Mouse (Mus musculus): Measurements from ENCODE around the gene Chuk. TPM values are rescaled to one million over a fixed set of nuclear protein-coding genes. Genes with fewer than 3 reads are reported as not detected.

Chuk gene
- 56.0 and 70.0 TPM in 2 replicates for polyA plus RNA-seq (2011; ENCODE audit: insufficient read depth, insufficient read length, low read depth, missing spikeins)

DNA sequence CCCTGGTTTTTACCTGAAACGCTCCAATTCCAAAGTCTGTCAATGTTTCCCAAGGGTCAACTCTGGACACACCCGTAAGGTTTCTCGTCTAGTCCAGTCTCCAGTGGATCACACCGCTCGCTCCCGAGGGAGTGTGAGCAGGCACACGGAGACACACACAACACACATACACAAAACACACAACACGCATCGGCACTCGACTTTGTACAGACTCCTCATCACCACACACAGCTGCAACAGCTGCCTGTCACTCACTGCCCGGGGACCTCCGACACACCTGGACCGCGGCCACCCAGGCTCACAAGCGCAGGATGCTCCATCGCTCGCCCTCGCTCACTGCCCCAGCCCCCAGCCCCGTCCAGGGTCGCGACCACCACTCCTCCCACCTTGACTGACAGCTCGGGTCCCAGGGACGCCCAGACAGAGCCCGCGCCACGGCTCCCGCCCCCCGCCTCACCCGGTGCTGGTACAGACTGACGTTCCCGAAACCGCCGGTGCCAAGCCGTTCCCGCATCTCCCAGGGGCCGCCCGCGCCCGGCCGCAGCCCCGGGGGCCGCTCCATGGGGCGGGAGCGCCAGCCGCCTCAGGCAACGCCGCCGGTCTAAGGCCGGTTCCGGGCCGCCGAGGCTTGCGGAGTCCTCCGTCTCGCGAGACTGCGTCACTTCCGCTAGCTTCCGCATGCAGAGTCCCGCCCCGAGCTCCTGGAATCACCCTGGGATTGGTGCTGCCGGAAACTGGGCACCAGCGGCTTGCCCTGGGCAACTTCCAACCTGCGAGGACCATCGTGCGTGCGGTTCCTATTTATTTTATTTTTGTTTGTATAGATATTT, at the start of gene Chuk:
TSS of gene Chuk (minus strand) at position 650 of the 830 bp plus-strand sequence.
- Histone ChIP-seq H3K9ac (ENCODE audit: low read depth, poor library complexity, severe bottlenecking) (peak within 1 kb of the TSS; percentile 80), H3K4me3 (ENCODE audit: low read depth, low read length) (peak within 1 kb of the TSS; percentile 88), H3K27me3 (ENCODE audit: control insufficient read depth, insufficient read depth, low read length, poor library complexity, severe bottlenecking) (no peaks in the 10 kb centered on the region), H3K4me1 (ENCODE audit: control insufficient read depth, insufficient read depth, low read length) (no peaks in the 10 kb centered on the region), H3K36me3 (ENCODE audit: control insufficient read depth, insufficient read depth, low read length, poor library complexity, severe bottlenecking) (peaks cover 2% of the 10 kb centered on the region), H3K27ac (ENCODE audit: insufficient read depth, low read length) (peak within 1 kb of the TSS; percentile 78), H3K9me3 (replicated peaks; ENCODE audit: control insufficient read depth, insufficient read depth, low read length, poor library complexity, severe bottlenecking) (no peaks in the 10 kb centered on the region)
- TF ChIP-seq EP300 (IDR thresholded peaks at IDR 0.05; ENCODE audit: insufficient read depth, low read depth, low read length) (no peak), POLR2A (IDR thresholded peaks at IDR 0.05; ENCODE audit: insufficient read depth, low read length) (peak; percentile 67)

DNA sequence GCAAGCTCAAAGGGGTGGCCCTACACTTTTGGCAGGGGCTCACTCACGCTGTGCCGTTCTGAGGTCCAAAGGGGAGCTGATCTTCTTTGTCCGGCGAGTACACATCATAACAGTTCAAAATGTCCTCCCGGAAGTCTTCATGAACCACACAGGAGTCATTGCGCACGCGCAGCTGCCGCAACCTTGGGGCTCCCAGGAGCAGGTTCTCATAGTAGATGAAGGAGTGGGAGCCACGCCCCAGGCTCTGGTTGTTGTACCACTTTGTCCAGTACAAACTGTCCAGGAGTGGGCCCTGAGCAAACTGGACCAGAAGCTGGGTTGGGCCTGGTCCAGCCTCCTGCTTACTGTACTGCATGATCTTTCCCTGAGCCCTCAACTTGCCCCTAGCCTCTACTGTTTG, 49.7 kb upstream of the Chuk start:
- Histone ChIP-seq H3K36me3 (ENCODE audit: control insufficient read depth, insufficient read depth, low read length, poor library complexity, severe bottlenecking) (no peaks in the 10 kb centered on the region), H3K27me3 (ENCODE audit: control insufficient read depth, insufficient read depth, low read length, poor library complexity, severe bottlenecking) (no peaks in the 10 kb centered on the region), H3K4me3 (ENCODE audit: low read depth, low read length) (no peak overlapping the region), H3K27ac (ENCODE audit: insufficient read depth, low read length) (no peak overlapping the region), H3K9me3 (replicated peaks; ENCODE audit: control insufficient read depth, insufficient read depth, low read length, poor library complexity, severe bottlenecking) (peaks cover 3% of the 10 kb centered on the region; the same call in 1 of the 2 replicates), H3K4me1 (ENCODE audit: control insufficient read depth, insufficient read depth, low read length) (no peaks in the 10 kb centered on the region), H3K9ac (ENCODE audit: low read depth, poor library complexity, severe bottlenecking) (no peak overlapping the region)
- TF ChIP-seq EP300 (IDR thresholded peaks at IDR 0.05; ENCODE audit: insufficient read depth, low read depth, low read length) (no peak), CTCF (IDR thresholded peaks at IDR 0.05; ENCODE audit: low read depth, low read length) (no peak), POLR2A (IDR thresholded peaks at IDR 0.05; ENCODE audit: insufficient read depth, low read length) (no peak)

DNA sequence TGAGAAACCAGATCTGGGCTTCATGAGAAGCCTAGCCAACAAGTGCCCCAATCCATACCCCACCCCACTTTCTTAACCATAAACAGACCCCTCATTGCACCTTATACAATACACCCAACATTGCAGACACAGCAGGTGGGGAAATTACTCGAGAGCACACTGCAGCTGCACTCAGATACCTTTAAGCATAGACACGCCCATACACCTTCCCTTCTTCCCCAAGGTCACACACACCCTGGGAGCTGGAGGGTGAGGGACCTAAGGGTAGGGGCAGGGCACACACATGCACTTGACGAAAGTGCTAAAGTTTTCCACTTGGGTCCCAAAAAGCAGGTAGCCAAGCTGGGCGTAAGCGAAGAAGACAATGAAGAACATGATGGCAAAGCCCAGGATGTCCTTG, 46.5 kb upstream of the Chuk start:
- H3K4me1 ChIP-seq (ENCODE audit: control insufficient read depth, insufficient read depth, low read length) = no peaks in the 10 kb centered on the region
- no peaks in the 10 kb centered on the region for H3K36me3 ChIP-seq (ENCODE audit: control insufficient read depth, insufficient read depth, low read length, poor library complexity, severe bottlenecking)
- no peaks in the 10 kb centered on the region; the same call in 1 of the 2 replicates for H3K27me3 ChIP-seq (ENCODE audit: control insufficient read depth, insufficient read depth, low read length, poor library complexity, severe bottlenecking)
- no peak for TF ChIP-seq POLR2A (IDR thresholded peaks at IDR 0.05; ENCODE audit: insufficient read depth, low read length)
- TF ChIP-seq CTCF (IDR thresholded peaks at IDR 0.05; ENCODE audit: low read depth, low read length) = no peak
- TF ChIP-seq EP300 (IDR thresholded peaks at IDR 0.05; ENCODE audit: insufficient read depth, low read depth, low read length) = no peak
- no peak overlapping the region for H3K27ac ChIP-seq (ENCODE audit: insufficient read depth, low read length)
- no peaks in the 10 kb centered on the region for H3K9me3 ChIP-seq (replicated peaks; ENCODE audit: control insufficient read depth, insufficient read depth, low read length, poor library complexity, severe bottlenecking)
- H3K4me3 ChIP-seq (ENCODE audit: low read depth, low read length) = no peak overlapping the region
- H3K9ac ChIP-seq (ENCODE audit: low read depth, poor library complexity, severe bottlenecking) = no peak overlapping the region

DNA sequence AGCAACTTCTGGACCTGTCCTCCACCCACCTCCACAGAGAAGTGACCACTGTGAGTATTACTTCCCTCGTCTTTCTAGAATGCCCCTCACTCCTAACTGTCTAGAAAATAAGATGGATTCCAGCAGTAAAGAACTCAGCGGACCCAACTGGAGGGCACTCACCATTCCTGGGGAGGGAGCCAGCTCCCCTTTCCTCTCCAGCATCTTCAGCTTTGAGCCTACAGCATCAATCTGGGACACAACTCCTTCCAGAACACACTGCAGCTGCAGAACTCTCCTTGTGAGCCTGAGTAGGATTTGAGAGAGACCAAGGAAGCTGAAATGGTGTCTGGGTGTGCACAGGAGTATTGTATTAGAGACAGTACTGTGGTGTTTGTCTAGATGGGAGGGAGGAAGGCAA, 41.7 kb upstream of the Chuk start:
- Histone ChIP-seq H3K4me1 (ENCODE audit: control insufficient read depth, insufficient read depth, low read length) (no peaks in the 10 kb centered on the region), H3K9ac (ENCODE audit: low read depth, poor library complexity, severe bottlenecking) (no peak overlapping the region), H3K9me3 (replicated peaks; ENCODE audit: control insufficient read depth, insufficient read depth, low read length, poor library complexity, severe bottlenecking) (no peaks in the 10 kb centered on the region), H3K27me3 (ENCODE audit: control insufficient read depth, insufficient read depth, low read length, poor library complexity, severe bottlenecking) (no peaks in the 10 kb centered on the region; the same call in 1 of the 2 replicates), H3K4me3 (ENCODE audit: low read depth, low read length) (no peak overlapping the region), H3K27ac (ENCODE audit: insufficient read depth, low read length) (no peak overlapping the region), H3K36me3 (ENCODE audit: control insufficient read depth, insufficient read depth, low read length, poor library complexity, severe bottlenecking) (peaks cover 7% of the 10 kb centered on the region)
- TF ChIP-seq CTCF (IDR thresholded peaks at IDR 0.05; ENCODE audit: low read depth, low read length) = no peak

DNA sequence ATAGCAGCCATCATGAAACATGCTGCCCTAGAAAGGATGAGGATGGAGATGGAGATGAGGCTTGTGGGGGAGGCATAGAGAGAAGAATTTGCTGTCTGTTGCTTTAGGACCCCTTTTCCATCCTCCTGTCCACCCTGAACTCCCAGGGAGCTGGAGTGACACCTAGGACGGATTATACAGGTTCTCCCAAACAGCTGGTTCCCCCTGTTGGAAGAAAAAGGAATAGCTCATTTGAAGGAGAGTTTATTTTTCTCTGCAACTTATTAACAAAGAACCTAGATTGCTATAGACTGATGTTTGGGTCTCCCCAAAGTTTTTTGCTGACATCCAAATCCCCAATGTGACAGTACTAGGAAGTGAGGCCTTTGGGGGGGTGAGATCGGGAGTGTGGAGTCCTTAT, 41.1 kb upstream of the Chuk start:
- peaks cover 14% of the 10 kb centered on the region for H3K36me3 ChIP-seq (ENCODE audit: control insufficient read depth, insufficient read depth, low read length, poor library complexity, severe bottlenecking)
- no peak overlapping the region for H3K9ac ChIP-seq (ENCODE audit: low read depth, poor library complexity, severe bottlenecking)
- H3K4me3 ChIP-seq (ENCODE audit: low read depth, low read length) = no peak overlapping the region
- no peaks in the 10 kb centered on the region; the same call in 1 of the 2 replicates for H3K27me3 ChIP-seq (ENCODE audit: control insufficient read depth, insufficient read depth, low read length, poor library complexity, severe bottlenecking)
- TF ChIP-seq EP300 (IDR thresholded peaks at IDR 0.05; ENCODE audit: insufficient read depth, low read depth, low read length) (no peak), CTCF (IDR thresholded peaks at IDR 0.05; ENCODE audit: low read depth, low read length) (no peak), POLR2A (IDR thresholded peaks at IDR 0.05; ENCODE audit: insufficient read depth, low read length) (no peak)
- H3K4me1 ChIP-seq (ENCODE audit: control insufficient read depth, insufficient read depth, low read length) = no peaks in the 10 kb centered on the region
- no peaks in the 10 kb centered on the region for H3K9me3 ChIP-seq (replicated peaks; ENCODE audit: control insufficient read depth, insufficient read depth, low read length, poor library complexity, severe bottlenecking)
- H3K27ac ChIP-seq (ENCODE audit: insufficient read depth, low read length) = no peak overlapping the region

DNA sequence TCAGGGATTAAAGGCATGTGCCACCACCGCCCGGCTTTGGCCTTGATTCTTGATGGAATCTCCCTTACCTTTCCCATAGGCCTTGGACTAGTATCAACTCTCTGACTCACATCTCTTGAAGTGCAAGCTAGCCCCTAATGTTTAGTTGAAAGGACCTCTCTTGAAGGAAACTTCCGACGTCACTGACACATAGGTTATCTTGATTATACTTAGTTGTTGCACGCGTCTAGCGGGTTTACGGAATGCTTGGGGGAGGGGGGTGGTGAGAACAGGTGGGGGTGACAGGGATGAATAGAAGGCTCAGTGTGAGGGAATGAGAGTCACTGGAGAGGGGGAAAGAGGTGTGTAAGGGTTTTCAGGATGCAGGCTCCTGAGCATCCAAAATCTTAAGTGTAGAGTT, 39.7 kb upstream of the Chuk start:
- Histone ChIP-seq H3K4me1 (ENCODE audit: control insufficient read depth, insufficient read depth, low read length) (no peaks in the 10 kb centered on the region), H3K27me3 (ENCODE audit: control insufficient read depth, insufficient read depth, low read length, poor library complexity, severe bottlenecking) (no peaks in the 10 kb centered on the region; the same call in 1 of the 2 replicates), H3K27ac (ENCODE audit: insufficient read depth, low read length) (no peak overlapping the region), H3K9me3 (replicated peaks; ENCODE audit: control insufficient read depth, insufficient read depth, low read length, poor library complexity, severe bottlenecking) (no peaks in the 10 kb centered on the region), H3K9ac (ENCODE audit: low read depth, poor library complexity, severe bottlenecking) (no peak overlapping the region), H3K4me3 (ENCODE audit: low read depth, low read length) (no peak overlapping the region), H3K36me3 (ENCODE audit: control insufficient read depth, insufficient read depth, low read length, poor library complexity, severe bottlenecking) (peaks cover 28% of the 10 kb centered on the region)
- TF ChIP-seq EP300 (IDR thresholded peaks at IDR 0.05; ENCODE audit: insufficient read depth, low read depth, low read length) = no peak
- TF ChIP-seq POLR2A (IDR thresholded peaks at IDR 0.05; ENCODE audit: insufficient read depth, low read length) = no peak
- TF ChIP-seq CTCF (IDR thresholded peaks at IDR 0.05; ENCODE audit: low read depth, low read length) = no peak
